8 mouse cellular contexts compared by ENCODE assay signal in the genomic region with DNA sequence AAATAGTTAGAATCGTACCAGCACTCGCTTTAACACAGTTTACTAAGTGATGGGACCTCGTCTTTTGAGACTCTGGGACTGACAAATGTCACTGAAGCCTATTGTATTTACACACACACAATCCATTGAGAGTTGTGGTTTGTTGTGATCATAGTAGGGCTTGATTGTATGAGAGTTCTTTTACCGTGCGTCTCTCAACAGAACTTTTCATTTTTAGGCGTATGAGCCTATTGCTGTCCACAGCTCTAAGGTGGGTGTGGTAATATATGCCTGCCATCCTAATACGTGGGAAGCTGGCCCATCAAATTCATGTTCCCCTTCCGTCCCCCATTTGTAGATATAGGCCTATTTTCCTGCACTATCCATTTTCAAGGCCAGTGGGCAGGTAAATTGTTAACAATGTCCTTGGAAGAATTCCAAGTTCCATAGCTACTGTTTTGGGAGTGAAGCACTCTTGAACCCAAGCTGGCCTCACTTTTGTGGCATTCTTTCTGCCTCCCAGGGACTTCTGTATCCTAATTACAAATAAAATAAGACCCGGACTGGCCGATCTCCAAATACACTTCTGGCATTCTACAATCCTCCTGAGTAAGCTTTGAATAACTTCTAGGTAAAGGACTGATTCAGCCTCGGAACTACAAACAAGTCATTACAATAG. TPM values are rescaled to one million over a fixed set of nuclear protein-coding genes. Genes with fewer than 3 reads are reported as not detected.
DNase-seq lines count a peak whose midpoint lies in the region; ATAC-seq and TF ChIP-seq lines count a peak whose summit lies in the region.

No protein-coding gene starts in this region.

- TF ChIP-seq CTCF in liver, adult 2 months (IDR thresholded peaks at IDR 0.05; ENCODE audit: low read depth, low read length): no peak

- H3K4me1 ChIP-seq in liver, adult 2 months (ENCODE audit: control insufficient read depth, insufficient read depth, low read length): peaks cover 2% of the 10 kb centered on the region; the same call in 1 of the 2 replicates
- H3K4me1 ChIP-seq in forebrain, embryonic 16.5 days (replicated peaks; ENCODE audit: control insufficient read depth, insufficient read depth, low read length): peaks cover 26% of the 10 kb centered on the region
- peaks cover 22% of the 10 kb centered on the region for H3K4me1 ChIP-seq in limb, embryonic 12.5 days (replicated peaks)
- H3K4me1 ChIP-seq in midbrain, embryonic 16.5 days (ENCODE audit: control insufficient read depth, insufficient read depth, low read length): peaks cover 22% of the 10 kb centered on the region

- no peaks in the 10 kb centered on the region for H3K27me3 ChIP-seq in liver, adult 2 months (ENCODE audit: control insufficient read depth, insufficient read depth, low read length)
- no peaks in the 10 kb centered on the region for H3K27me3 ChIP-seq in forebrain, embryonic 16.5 days (replicated peaks; ENCODE audit: control insufficient read depth, insufficient read depth, low read length)
- no peaks in the 10 kb centered on the region for H3K27me3 ChIP-seq in limb, embryonic 12.5 days
- H3K27me3 ChIP-seq in midbrain, embryonic 16.5 days (ENCODE audit: control insufficient read depth, insufficient read depth, low read depth, low read length): no peaks in the 10 kb centered on the region

- peaks cover 4% of the 10 kb centered on the region; the same call in 1 of the 2 replicates for H3K79me2 ChIP-seq in liver, adult 2 months (ENCODE audit: control insufficient read depth, insufficient read depth, low read length)

- ATAC-seq in forebrain, embryonic 16.5 days: no peak
- ATAC-seq in limb, embryonic 12.5 days (ENCODE audit: insufficient number of reproducible peaks, insufficient read depth, low FRiP score, low TSS enrichment, low read depth): no peak
- ATAC-seq in midbrain, embryonic 16.5 days: peak; percentile 0; the same call in 1 of the 2 replicates

- H3K9me3 ChIP-seq in forebrain, embryonic 16.5 days (ENCODE audit: control insufficient read depth, low read length): no peaks in the 10 kb centered on the region
- no peaks in the 10 kb centered on the region for H3K9me3 ChIP-seq in limb, embryonic 12.5 days
- no peaks in the 10 kb centered on the region for H3K9me3 ChIP-seq in midbrain, embryonic 16.5 days (replicated peaks; ENCODE audit: control insufficient read depth, low read length, poor library complexity, severe bottlenecking)

- H3K4me2 ChIP-seq in forebrain, embryonic 16.5 days (ENCODE audit: low read length): peak overlapping the region; percentile 75
- H3K4me2 ChIP-seq in limb, embryonic 12.5 days: peak overlapping the region; percentile 76
- H3K4me2 ChIP-seq in midbrain, embryonic 16.5 days (ENCODE audit: low read length): peak overlapping the region; percentile 53

- WGBS in liver, adult 2 months: 50% methylated on average over 11 of the region's 11 CpGs
- WGBS in forebrain, embryonic 16.5 days: 50% methylated on average over 11 of the region's 11 CpGs
- 63% methylated on average over 11 of the region's 11 CpGs for WGBS in limb, embryonic 12.5 days
- WGBS in midbrain, embryonic 16.5 days: 53% methylated on average over 11 of the region's 11 CpGs

- peak overlapping the region; percentile 45; the same call in 1 of the 2 replicates for H3K4me3 ChIP-seq in liver, adult 2 months (ENCODE audit: insufficient read depth, low read depth, low read length)
- peak overlapping the region; percentile 82 for H3K4me3 ChIP-seq in forebrain, embryonic 16.5 days (replicated peaks; ENCODE audit: low read length)
- H3K4me3 ChIP-seq in limb, embryonic 12.5 days (replicated peaks): peak overlapping the region; percentile 78
- H3K4me3 ChIP-seq in midbrain, embryonic 16.5 days (ENCODE audit: low read depth, low read length): peak overlapping the region; percentile 71

- no peak overlapping the region for H3K27ac ChIP-seq in liver, adult 2 months (replicated peaks; ENCODE audit: insufficient read depth, low read depth, low read length)
- no peak overlapping the region for H3K27ac ChIP-seq in forebrain, embryonic 16.5 days (ENCODE audit: low read length)
- H3K27ac ChIP-seq in limb, embryonic 12.5 days: peak overlapping the region; percentile 97; the same call in 1 of the 2 replicates
- no peak overlapping the region; the same call in 1 of the 2 replicates for H3K27ac ChIP-seq in midbrain, embryonic 16.5 days (ENCODE audit: low read length)

- no peaks in the 10 kb centered on the region for H3K36me3 ChIP-seq in liver, adult 2 months (ENCODE audit: control insufficient read depth, insufficient read depth, low read length)
- no peaks in the 10 kb centered on the region for H3K36me3 ChIP-seq in forebrain, embryonic 16.5 days (ENCODE audit: control insufficient read depth, insufficient read depth)
- H3K36me3 ChIP-seq in limb, embryonic 12.5 days: 0 out of 2 replicates have a peak, but pooled peaks cover 9% of the 10 kb centered on the region
- H3K36me3 ChIP-seq in midbrain, embryonic 16.5 days (ENCODE audit: control insufficient read depth, insufficient read depth, low read length): no peaks in the 10 kb centered on the region

- TF ChIP-seq POLR2A in liver, adult 2 months (IDR thresholded peaks at IDR 0.05; ENCODE audit: extremely low read depth, insufficient read depth, low read length): no peak

- no peak for DNase-seq in liver, adult 2 months (ENCODE audit: extremely low read depth, low read depth, low spot score)
- no peak for DNase-seq in liver
- no peak for DNase-seq in gastrocnemius, adult 18-20 months (ENCODE audit: low spot score)
- DNase-seq in urinary bladder, postnatal 4 days (ENCODE audit: low spot score in 2 of 2): no peak
- DNase-seq in embryo, embryonic 10.5 days (ENCODE audit: low spot score): no peak

- no peak overlapping the region for H3K9ac ChIP-seq in liver, adult 2 months (ENCODE audit: low read depth, low read length)
- H3K9ac ChIP-seq in forebrain, embryonic 16.5 days (replicated peaks; ENCODE audit: low read depth, low read length): peak overlapping the region; percentile 48
- H3K9ac ChIP-seq in limb, embryonic 12.5 days (replicated peaks): no peak overlapping the region; the same call in 1 of the 2 replicates
- H3K9ac ChIP-seq in midbrain, embryonic 16.5 days (ENCODE audit: low read depth, low read length): peak overlapping the region; percentile 47; the same call in 1 of the 2 replicates

RNA-seq across cellular contexts. Expression of a gene that starts 0.8 kb away (rescaled TPM):
- total RNA-seq in liver, adult 2 months (2014; rRNA removed): 8.9 and 11.3 TPM in 2 replicates
- polyA plus RNA-seq in liver, adult 2 months (2012; rRNA removed): 11.4 and 12.4 TPM in 2 replicates
- polyA plus RNA-seq in forebrain, embryonic 16.5 days (2015; fragmentation: Nextera tagmentation; extraction: Ambion mirVana): 32.2 and 32.3 TPM in 2 replicates
- 43.4 and 44.5 TPM in 2 replicates for polyA plus RNA-seq in limb, embryonic 12.5 days (2016; fragmentation: Nextera tagmentation; extraction: Ambion mirVana)
- polyA plus RNA-seq in midbrain, embryonic 16.5 days (2015; fragmentation: Nextera tagmentation; extraction: Ambion mirVana): 30.8 and 31.7 TPM in 2 replicates
- 10 to 100 TPM; 13.6 to 16.1 TPM for total RNA-seq in gastrocnemius, adult 18-20 months (2021)

RNA-seq across cellular contexts. Expression of a gene that starts 31.5 kb away (rescaled TPM):
- 5.6 and 8.3 TPM in 2 replicates for total RNA-seq in liver, adult 2 months (2014; rRNA removed)
- polyA plus RNA-seq in liver, adult 2 months (2012; rRNA removed): 10.2 and 13.2 TPM in 2 replicates
- 2.1 and 2.6 TPM in 2 replicates for polyA plus RNA-seq in forebrain, embryonic 16.5 days (2015; fragmentation: Nextera tagmentation; extraction: Ambion mirVana)
- polyA plus RNA-seq in limb, embryonic 12.5 days (2016; fragmentation: Nextera tagmentation; extraction: Ambion mirVana): 2.7 and 3.8 TPM in 2 replicates
- polyA plus RNA-seq in midbrain, embryonic 16.5 days (2015; fragmentation: Nextera tagmentation; extraction: Ambion mirVana): 1.9 TPM in 2 replicates
- 1 to 10 TPM; 6.0 to 7.1 TPM for total RNA-seq in gastrocnemius, adult 18-20 months (2021)

RNA-seq across cellular contexts. Expression of a gene that starts 41.7 kb away (rescaled TPM):
- 13.2 and 16.0 TPM in 2 replicates for total RNA-seq in liver, adult 2 months (2014; rRNA removed)
- 6.5 and 6.9 TPM in 2 replicates for polyA plus RNA-seq in liver, adult 2 months (2012; rRNA removed)
- 331 and 336 TPM in 2 replicates for polyA plus RNA-seq in forebrain, embryonic 16.5 days (2015; fragmentation: Nextera tagmentation; extraction: Ambion mirVana)
- 329 and 362 TPM in 2 replicates for polyA plus RNA-seq in limb, embryonic 12.5 days (2016; fragmentation: Nextera tagmentation; extraction: Ambion mirVana)
- polyA plus RNA-seq in midbrain, embryonic 16.5 days (2015; fragmentation: Nextera tagmentation; extraction: Ambion mirVana): 260 and 272 TPM in 2 replicates
- total RNA-seq in gastrocnemius, adult 18-20 months (2021): 10 to 100 TPM; 25.2 to 26.7 TPM

RNA-seq across cellular contexts. Expression of a gene that starts 44.5 kb away (rescaled TPM):
- 0.37 and 1.1 TPM in 2 replicates for total RNA-seq in liver, adult 2 months (2014; rRNA removed)
- polyA plus RNA-seq in liver, adult 2 months (2012; rRNA removed): 1.00 and 2.3 TPM in 2 replicates
- 17.1 and 20.0 TPM in 2 replicates for polyA plus RNA-seq in forebrain, embryonic 16.5 days (2015; fragmentation: Nextera tagmentation; extraction: Ambion mirVana)
- polyA plus RNA-seq in limb, embryonic 12.5 days (2016; fragmentation: Nextera tagmentation; extraction: Ambion mirVana): 43.6 and 43.8 TPM in 2 replicates
- polyA plus RNA-seq in midbrain, embryonic 16.5 days (2015; fragmentation: Nextera tagmentation; extraction: Ambion mirVana): 30.7 and 33.8 TPM in 2 replicates
- 1 to 10 TPM; 1.0 to 1.1 TPM for total RNA-seq in gastrocnemius, adult 18-20 months (2021)

RNA-seq across cellular contexts. Expression of a gene that starts 56.6 kb away (rescaled TPM):
- 12.8 and 18.5 TPM in 2 replicates for total RNA-seq in liver, adult 2 months (2014; rRNA removed)
- 10.4 and 10.6 TPM in 2 replicates for polyA plus RNA-seq in liver, adult 2 months (2012; rRNA removed)
- 76.8 and 83.3 TPM in 2 replicates for polyA plus RNA-seq in forebrain, embryonic 16.5 days (2015; fragmentation: Nextera tagmentation; extraction: Ambion mirVana)
- 66.2 and 71.3 TPM in 2 replicates for polyA plus RNA-seq in limb, embryonic 12.5 days (2016; fragmentation: Nextera tagmentation; extraction: Ambion mirVana)
- polyA plus RNA-seq in midbrain, embryonic 16.5 days (2015; fragmentation: Nextera tagmentation; extraction: Ambion mirVana): 85.1 and 86.6 TPM in 2 replicates
- total RNA-seq in gastrocnemius, adult 18-20 months (2021): 10 to 100 TPM; 78.8 to 79.5 TPM

Comparison
In these comparisons a context has a peak if more than half of its experiments do, and no peak if none do; other contexts are left out.
1. H3K9ac ChIP-seq: peak in forebrain, embryonic 16.5 days (single experiment) and midbrain, embryonic 16.5 days (single experiment); none in liver, adult 2 months (single experiment) and limb, embryonic 12.5 days (single experiment).
2. RNA of a gene that starts 41.7 kb away (polyA plus RNA-seq): 329 to 362 TPM in limb, embryonic 12.5 days, 331 to 336 TPM in forebrain, embryonic 16.5 days and 260 to 272 TPM in midbrain, embryonic 16.5 days; 6.5 to 6.9 TPM in liver, adult 2 months; every median in the first group is over 10 times any median in the second.
3. Peak in every context shown above with its lines, with median percentiles within 50 percentile points of each other: H3K4me3 ChIP-seq and H3K4me2 ChIP-seq.